Mouse (Mus musculus) left cerebral cortex, postnatal 25 days (tissue): ENCODE data around the gene Nfatc2. TPM values are rescaled to one million over a fixed set of nuclear protein-coding genes. Genes with fewer than 3 reads are reported as not detected.
A peak's percentile ranks its signal among the peaks of the same experiment; 100 is the strongest.

Source experiments
- DNase-seq, 2 experiments: peaks; one replicate each; pipeline ENCODE4 v3.0.0; 2022; ENCODE audit warnings: low spot score in 2 of 2, mixed read lengths in 1 of 2
- intact Hi-C: fragments of 180-260 bp; cut with DNase I; formaldehyde crosslinking; loops from one replicate; pipeline ENCODE4 v1.15.1; 2025
- total RNA-seq, 2 experiments: library from RNA; stranded (reverse); gene quantifications; 2 replicates each; pipeline ENCODE4 v1.2.3; 2021

Nfatc2 gene
- total RNA-seq, 2 experiments from 2014 or later: 8.5 to 14.3 TPM

GRCm38 (mm10) chr2:168548008-168548407 lies 53.4 kb downstream of the Nfatc2 start:
- no peak for DNase-seq
- intact Hi-C loops: no loop called here

- peak; percentile 36 to 71 for DNase-seq
- intact Hi-C loops: no loop called here
Measured at GRCm38 (mm10) chr2:168545901-168546557, 55.4 kb downstream of the Nfatc2 start.

GRCm38 (mm10) chr2:168544102-168544501 lies 57.4 kb downstream of the Nfatc2 start:
- peak; percentile 63 to 76 for DNase-seq
- intact Hi-C loops: no loop called here

- DNase-seq: no peak
Measured at GRCm38 (mm10) chr2:168543026-168543425, 58.4 kb downstream of the Nfatc2 start.

GRCm38 (mm10) chr2:168541223-168541622 lies 60.2 kb downstream of the Nfatc2 start:
- intact Hi-C loops: no loop called here

More at GRCm38 (mm10) chr2:168543026-168543425, 58.4 kb downstream of the Nfatc2 start:
- intact Hi-C loops: no loop called here

GRCm38 (mm10) chr2:168539594-168540222 lies 61.7 kb downstream of the Nfatc2 start:
- DNase-seq: no peak
- intact Hi-C loops: no loop called here

More at GRCm38 (mm10) chr2:168541223-168541622, 60.2 kb downstream of the Nfatc2 start:
- DNase-seq: no peak

GRCm38 (mm10) chr2:168539026-168539425 lies 62.4 kb downstream of the Nfatc2 start:
- intact Hi-C loops: no loop called here
- no peak for DNase-seq

- no peak for DNase-seq
- intact Hi-C loops: no loop called here
Measured at GRCm38 (mm10) chr2:168532061-168532833, 69.2 kb downstream of the Nfatc2 start.

GRCm38 (mm10) chr2:168528551-168528950 lies 72.9 kb downstream of the Nfatc2 start:
- intact Hi-C loops: loop anchor here (5.0 kb wide), 1 partner anchor 74 kb away; the partner anchor contains the start of gene Nfatc2
- no peak for DNase-seq

GRCm38 (mm10) chr2:168527430-168527792 lies 74.0 kb downstream of the Nfatc2 start:
- no peak for DNase-seq
- intact Hi-C loops: loop anchor here (5.0 kb wide), 1 partner anchor 75 kb away; the partner anchor contains the start of gene Nfatc2

- intact Hi-C loops: loop anchor here (5.0 kb wide), 1 partner anchor 76 kb away; the partner anchor contains the start of gene Nfatc2
- no peak for DNase-seq
Measured at GRCm38 (mm10) chr2:168526547-168527429, 74.7 kb downstream of the Nfatc2 start.

- DNase-seq: no peak
- intact Hi-C loops: loop anchor here (5.0 kb wide), 1 partner anchor 77 kb away; the partner anchor contains the start of gene Nfatc2
Measured at GRCm38 (mm10) chr2:168525391-168526154, 75.9 kb downstream of the Nfatc2 start.

GRCm38 (mm10) chr2:168524905-168525381 lies 76.5 kb downstream of the Nfatc2 start:
- intact Hi-C loops: loop anchor here (5.0 kb wide), 1 partner anchor 77 kb away; the partner anchor contains the start of gene Nfatc2
- peak; percentile 79 to 85 for DNase-seq

- DNase-seq: no peak
- intact Hi-C loops: no loop called here
Measured at GRCm38 (mm10) chr2:168522247-168522646, 79.2 kb downstream of the Nfatc2 start.

GRCm38 (mm10) chr2:168520771-168521170 lies 80.7 kb downstream of the Nfatc2 start:
- intact Hi-C loops: no loop called here
- DNase-seq: no peak

- intact Hi-C loops: no loop called here
Measured at GRCm38 (mm10) chr2:168519589-168519988, 81.9 kb downstream of the Nfatc2 start.

GRCm38 (mm10) chr2:168518256-168518659 lies 83.2 kb downstream of the Nfatc2 start:
- intact Hi-C loops: no loop called here
- no peak for DNase-seq

More at GRCm38 (mm10) chr2:168519589-168519988, 81.9 kb downstream of the Nfatc2 start:
- DNase-seq: no peak

- no peak for DNase-seq
- intact Hi-C loops: no loop called here
Measured at GRCm38 (mm10) chr2:168517774-168518173, 83.7 kb downstream of the Nfatc2 start.
